Mouse (Mus musculus): ENCODE measurements around the gene Tsfm.

DNA sequence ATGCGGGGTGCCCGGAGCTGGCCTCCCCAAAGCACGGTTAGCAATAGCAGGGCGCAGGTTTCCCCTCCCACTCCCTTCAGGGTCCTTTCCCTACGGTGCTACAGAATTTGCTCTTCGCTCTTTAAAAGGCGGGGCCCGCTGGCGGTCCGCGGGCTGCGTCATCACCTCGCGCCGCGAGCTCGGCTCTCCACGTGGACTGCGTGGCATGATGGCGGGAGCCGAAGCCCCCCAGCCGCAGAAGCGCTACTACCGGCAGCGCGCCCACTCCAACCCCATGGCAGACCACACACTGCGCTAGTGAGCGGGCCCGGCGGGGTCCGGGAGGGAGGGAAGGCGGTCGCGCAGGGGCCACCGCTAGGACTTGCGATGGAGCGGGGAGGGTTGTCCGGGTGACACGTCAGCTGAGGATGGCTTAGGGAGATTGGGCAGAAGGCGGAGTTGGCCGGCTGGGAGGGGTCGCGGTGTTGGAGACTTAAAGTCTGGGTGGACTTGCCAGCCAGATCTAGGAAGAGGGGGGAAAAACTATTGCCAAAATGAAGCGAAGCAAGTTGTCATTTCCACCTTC lies 11.2 kb upstream of the Tsfm start:
- TF ChIP-seq CTCF (IDR thresholded peaks at IDR 0.05; ENCODE audit: low read depth) (no peak), EP300 (IDR thresholded peaks at IDR 0.05; ENCODE audit: low read depth) (no peak)
